Mouse (Mus musculus) intestine, embryonic 14.5 days (tissue): ENCODE measurements around the gene Vps37b. TPM values are rescaled to one million over a fixed set of nuclear protein-coding genes. Genes with fewer than 3 reads are reported as not detected.

Experiments
- ATAC-seq: fragments of 200-750 bp; cut with Nextera tagmentation; replicated peaks from 2 replicates; pipeline ENCODE4 v1.8.0; 2017; ENCODE audit warnings: low read depth, moderate number of reproducible peaks, moderate TSS enrichment, moderate library complexity; ENCODE audit not compliant: low FRiP score, low TSS enrichment
- DNase-seq: peaks from one replicate; pipeline ENCODE4 v3.0.0-alpha.2; 2018; ENCODE audit warnings: low spot score
- H3K27ac ChIP-seq: fragments of 300-500 bp; sonication (generic); 2 replicates; pipeline ENCODE4 v1.5.1; 2014; ENCODE audit warnings: low read depth, mild to moderate bottlenecking, control low read depth
- H3K27me3 ChIP-seq: fragments of 300-500 bp; sonication (generic); replicated peaks from 2 replicates; pipeline ENCODE4 v1.6.1; 2014; ENCODE audit warnings: low read length, control low read depth; ENCODE audit not compliant: control insufficient read depth, insufficient read depth
- H3K36me3 ChIP-seq: fragments of 300-500 bp; sonication (generic); 2 replicates; pipeline ENCODE4 v1.6.1; 2014; ENCODE audit warnings: low read length, control low read depth; ENCODE audit not compliant: control insufficient read depth, insufficient read depth
- H3K4me1 ChIP-seq: fragments of 300-500 bp; sonication (generic); replicated peaks from 2 replicates; pipeline ENCODE4 v1.6.1; 2014; ENCODE audit warnings: low read length, control low read depth, mixed read lengths; ENCODE audit not compliant: control insufficient read depth, insufficient read depth
- H3K4me2 ChIP-seq: fragments of 300-500 bp; sonication (generic); 2 replicates; pipeline ENCODE4 v1.6.1; 2014; ENCODE audit warnings: low read length
- H3K4me3 ChIP-seq: fragments of 300-500 bp; sonication (generic); 2 replicates; pipeline ENCODE4 v1.5.1; 2014; ENCODE audit warnings: low read depth, low read length, control low read depth, mixed read lengths
- H3K9ac ChIP-seq: fragments of 300-500 bp; sonication (generic); 2 replicates; pipeline ENCODE4 v1.6.1; 2014; ENCODE audit warnings: mild to moderate bottlenecking, low read length
- H3K9me3 ChIP-seq: fragments of 300-500 bp; sonication (generic); 2 replicates; pipeline ENCODE4 v1.6.1; 2016; ENCODE audit warnings: low read length, control low read depth; ENCODE audit not compliant: control insufficient read depth
- WGBS: fragments of 180-500 bp; shearing (Covaris S2); extraction: QIAGEN DNeasy Blood & Tissue Kit; methylation state at CpG from one replicate; pipeline ENCODE4 v1.1.7; 2014; 5-methylcytosine and 5-hydroxymethylcytosine counted together
- polyA plus RNA-seq: library from polyadenylated mRNA; unstranded; fragments of >200 nt; fragmentation: Nextera tagmentation; extraction: Ambion mirVana; gene quantifications from 2 replicates; pipeline ENCODE4 v1.2.1, GENCODE M21; 2014

The Vps37b gene
- polyA plus RNA-seq, 1 experiment from 2014 or later, result 27.7 TPM

DNA sequence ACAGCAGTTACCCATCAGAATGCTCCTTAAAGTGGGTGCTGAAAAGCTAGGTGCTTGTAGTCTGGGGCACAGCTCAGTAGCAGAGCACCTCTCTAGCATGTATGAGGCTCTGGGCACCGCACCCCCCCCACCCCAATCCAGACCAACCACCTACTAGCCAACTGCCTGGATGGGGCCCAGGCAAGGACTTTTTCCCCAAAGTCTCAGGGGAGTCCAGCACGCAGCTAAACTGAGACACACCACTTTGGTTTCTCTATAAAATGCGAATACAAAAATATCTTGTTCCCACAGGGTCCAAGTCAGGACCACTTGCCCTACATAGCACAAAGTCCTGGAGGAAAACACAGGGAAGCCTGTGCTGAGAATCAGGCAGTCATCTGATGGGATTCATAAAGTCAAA is 17.9 kb downstream of the Vps37b start:
- Histone ChIP-seq H3K36me3 (peaks cover 12% of the 10 kb centered on the region; the same call in 1 of the 2 replicates), H3K9ac (no peak overlapping the region), H3K27ac (0 out of 2 replicates have a peak overlapping the region, but pooled peaks have one; percentile 36), H3K4me2 (no peak overlapping the region), H3K27me3 (no peaks in the 10 kb centered on the region), H3K4me1 (peaks cover 36% of the 10 kb centered on the region), H3K4me3 (no peak overlapping the region), H3K9me3 (no peaks in the 10 kb centered on the region)
- WGBS, result 83% methylated on average over 3 of the region's 3 CpGs
- DNase-seq (no peak), ATAC-seq (no peak)

DNA sequence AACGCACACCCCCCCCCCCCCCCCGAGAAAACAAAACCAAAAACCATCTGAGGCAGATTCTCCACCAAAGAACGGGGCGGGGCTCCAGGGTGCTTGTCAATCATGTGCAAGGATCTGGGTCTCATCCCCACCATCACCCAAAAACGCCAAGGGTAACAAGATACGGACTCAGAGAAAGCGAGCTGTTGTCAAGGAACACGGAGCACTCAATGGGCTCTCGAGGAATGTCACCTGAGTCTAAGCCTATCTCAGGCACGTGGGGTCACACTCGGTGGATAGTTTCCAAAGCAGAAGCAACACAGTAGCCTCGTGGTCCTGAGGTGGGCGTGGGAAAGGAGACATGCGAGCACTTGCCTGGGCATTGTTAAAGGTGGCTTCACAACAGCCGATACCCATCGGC is 18.3 kb downstream of the Vps37b start:
- no peak for DNase-seq
- WGBS, result 90% methylated on average over 16 of the region's 16 CpGs
- no peak overlapping the region for H3K9ac ChIP-seq
- peaks cover 17% of the 10 kb centered on the region for H3K36me3 ChIP-seq
- no peaks in the 10 kb centered on the region for H3K9me3 ChIP-seq
- peaks cover 36% of the 10 kb centered on the region for H3K4me1 ChIP-seq
- no peak overlapping the region for H3K27ac ChIP-seq
- no peak for ATAC-seq
- no peaks in the 10 kb centered on the region for H3K27me3 ChIP-seq
- no peak overlapping the region for H3K4me3 ChIP-seq
- no peak overlapping the region for H3K4me2 ChIP-seq

DNA sequence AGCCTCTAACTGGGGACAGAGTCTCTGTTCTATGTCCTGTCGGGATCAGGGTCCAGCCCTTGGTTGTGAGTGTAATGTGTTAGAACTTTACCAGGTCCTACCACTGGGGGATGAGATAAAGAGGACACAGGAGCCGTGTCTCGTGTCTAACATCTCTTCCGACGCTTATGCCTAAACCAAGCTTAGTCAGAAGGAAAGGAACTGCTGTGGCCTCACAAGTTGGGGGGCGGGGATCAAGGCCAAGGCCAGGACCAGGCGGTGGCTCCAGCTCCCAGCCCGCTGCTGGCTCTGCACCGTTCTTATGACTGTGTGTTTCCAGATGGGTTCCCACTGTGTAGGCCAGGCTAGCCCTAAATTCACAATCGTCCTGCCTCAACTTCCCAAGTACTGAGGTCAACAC is 19.2 kb downstream of the Vps37b start:
- Histone ChIP-seq H3K4me3 (no peak overlapping the region), H3K4me2 (no peak overlapping the region), H3K27me3 (no peaks in the 10 kb centered on the region), H3K4me1 (peaks cover 36% of the 10 kb centered on the region), H3K27ac (no peak overlapping the region), H3K9me3 (no peaks in the 10 kb centered on the region), H3K9ac (no peak overlapping the region), H3K36me3 (peaks cover 25% of the 10 kb centered on the region)
- DNase-seq (no peak), ATAC-seq (no peak)
- 82% methylated on average over 10 of the region's 10 CpGs for WGBS

GRCm38 (mm10) chr5:124011927-124012326 is 20.1 kb downstream of the Vps37b start:
- Histone ChIP-seq H3K27me3 (no peaks in the 10 kb centered on the region), H3K4me2 (0 out of 2 replicates have a peak overlapping the region, but pooled peaks have one; percentile 20), H3K36me3 (peaks cover 35% of the 10 kb centered on the region), H3K4me3 (no peak overlapping the region), H3K27ac (peak overlapping the region; percentile 77; the same call in 1 of the 2 replicates), H3K9me3 (no peaks in the 10 kb centered on the region), H3K9ac (no peak overlapping the region), H3K4me1 (peaks cover 36% of the 10 kb centered on the region)
- 28% methylated on average over 8 of the region's 8 CpGs for WGBS
- DNase-seq (no peak), ATAC-seq (no peak)

DNA sequence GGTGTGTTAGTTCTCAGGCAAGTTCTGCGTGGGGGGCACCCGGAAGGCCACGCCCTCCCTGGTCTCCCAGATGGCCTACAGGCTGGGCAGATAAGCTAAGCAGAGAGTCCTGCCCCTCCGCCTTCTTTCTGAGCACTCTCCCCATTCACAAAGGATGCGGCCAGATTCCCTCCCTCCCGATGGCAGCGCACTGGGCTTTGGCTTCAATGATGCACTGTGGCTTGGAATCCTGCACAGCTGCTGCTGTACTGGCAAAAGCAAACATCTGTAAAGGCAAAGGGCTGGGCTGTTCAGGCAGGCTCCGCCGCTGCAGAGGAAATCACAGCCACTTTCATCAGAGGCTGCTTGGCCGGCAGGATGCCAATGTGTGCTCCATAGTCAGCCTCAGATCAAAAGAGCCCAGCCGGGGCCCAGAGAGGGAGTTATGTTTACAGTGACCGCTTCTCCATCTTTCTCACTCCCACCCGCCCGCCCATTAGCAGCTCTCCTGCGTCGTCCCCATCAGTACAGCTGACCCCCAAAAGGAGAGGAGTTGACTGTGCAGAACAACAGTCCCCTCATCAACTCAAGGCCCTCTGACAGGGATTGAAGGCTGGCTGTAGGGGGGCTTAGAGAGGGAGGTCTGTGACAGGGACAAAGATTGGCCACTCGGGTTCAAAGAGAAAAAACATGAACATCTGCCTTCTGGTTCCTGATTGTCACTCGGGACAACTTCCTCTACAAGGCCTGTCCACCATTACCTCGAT is 21.0 kb downstream of the Vps37b start:
- Histone ChIP-seq H3K4me3 (no peak overlapping the region), H3K9ac (no peak overlapping the region), H3K36me3 (peaks cover 43% of the 10 kb centered on the region), H3K27ac (peak overlapping the region; percentile 77), H3K9me3 (no peaks in the 10 kb centered on the region), H3K4me2 (peak overlapping the region; percentile 31), H3K4me1 (peaks cover 36% of the 10 kb centered on the region), H3K27me3 (no peaks in the 10 kb centered on the region)
- WGBS, result 9% methylated on average over 19 of the region's 19 CpGs
- ATAC-seq (peak; percentile 48), DNase-seq (peak; percentile 74)

DNA sequence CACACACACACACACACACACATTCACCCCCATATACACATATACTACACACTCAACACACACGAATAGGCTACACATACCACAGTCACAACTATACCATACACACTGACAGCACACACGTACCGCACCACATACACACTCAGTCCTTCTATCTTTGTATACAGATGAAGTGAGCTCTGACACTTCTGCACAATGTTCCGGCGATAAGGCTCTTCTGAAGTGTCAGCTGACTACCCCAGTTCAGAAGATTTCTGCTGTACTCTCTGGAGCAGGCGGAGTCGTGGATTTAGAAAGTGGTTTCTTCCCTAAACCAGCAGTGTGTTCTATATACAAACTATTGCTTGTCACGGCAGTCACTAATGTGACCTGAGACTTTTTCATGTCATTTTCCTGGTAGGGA is 22.0 kb downstream of the Vps37b start:
- DNase-seq (no peak), ATAC-seq (no peak)
- Histone ChIP-seq H3K27ac (no peak overlapping the region), H3K27me3 (no peaks in the 10 kb centered on the region), H3K9me3 (no peaks in the 10 kb centered on the region), H3K4me2 (no peak overlapping the region), H3K4me3 (no peak overlapping the region), H3K36me3 (peaks cover 53% of the 10 kb centered on the region), H3K4me1 (peaks cover 34% of the 10 kb centered on the region), H3K9ac (no peak overlapping the region)
- WGBS, result 72% methylated on average over 8 of the region's 8 CpGs

- ATAC-seq, result no peak
These were observed 25.1 kb downstream of the Vps37b start for GRCm38 (mm10) chr5:124006891-124007491.

GRCm38 (mm10) chr5:124006082-124006873 is 25.8 kb downstream of the Vps37b start:
- H3K27ac ChIP-seq, result no peak overlapping the region
- 85% methylated on average over 26 of the region's 26 CpGs for WGBS
- no peak for ATAC-seq

More at GRCm38 (mm10) chr5:124006891-124007491, 25.1 kb downstream of the Vps37b start:
- WGBS, result 91% methylated on average over 17 of the region's 17 CpGs
- Histone ChIP-seq H3K4me2 (no peak overlapping the region), H3K27ac (no peak overlapping the region), H3K27me3 (no peaks in the 10 kb centered on the region), H3K9ac (no peak overlapping the region), H3K4me3 (no peak overlapping the region), H3K36me3 (peaks cover 65% of the 10 kb centered on the region), H3K9me3 (no peaks in the 10 kb centered on the region), H3K4me1 (peaks cover 28% of the 10 kb centered on the region)
- no peak for DNase-seq

More at GRCm38 (mm10) chr5:124006082-124006873, 25.8 kb downstream of the Vps37b start:
- Histone ChIP-seq H3K36me3 (peaks cover 70% of the 10 kb centered on the region), H3K27me3 (no peaks in the 10 kb centered on the region), H3K4me3 (no peak overlapping the region), H3K4me2 (no peak overlapping the region), H3K4me1 (peaks cover 21% of the 10 kb centered on the region), H3K9me3 (no peaks in the 10 kb centered on the region), H3K9ac (no peak overlapping the region)
- DNase-seq, result no peak
